Mouse (Mus musculus): Measurements from ENCODE around the gene Zfp36.

DNA sequence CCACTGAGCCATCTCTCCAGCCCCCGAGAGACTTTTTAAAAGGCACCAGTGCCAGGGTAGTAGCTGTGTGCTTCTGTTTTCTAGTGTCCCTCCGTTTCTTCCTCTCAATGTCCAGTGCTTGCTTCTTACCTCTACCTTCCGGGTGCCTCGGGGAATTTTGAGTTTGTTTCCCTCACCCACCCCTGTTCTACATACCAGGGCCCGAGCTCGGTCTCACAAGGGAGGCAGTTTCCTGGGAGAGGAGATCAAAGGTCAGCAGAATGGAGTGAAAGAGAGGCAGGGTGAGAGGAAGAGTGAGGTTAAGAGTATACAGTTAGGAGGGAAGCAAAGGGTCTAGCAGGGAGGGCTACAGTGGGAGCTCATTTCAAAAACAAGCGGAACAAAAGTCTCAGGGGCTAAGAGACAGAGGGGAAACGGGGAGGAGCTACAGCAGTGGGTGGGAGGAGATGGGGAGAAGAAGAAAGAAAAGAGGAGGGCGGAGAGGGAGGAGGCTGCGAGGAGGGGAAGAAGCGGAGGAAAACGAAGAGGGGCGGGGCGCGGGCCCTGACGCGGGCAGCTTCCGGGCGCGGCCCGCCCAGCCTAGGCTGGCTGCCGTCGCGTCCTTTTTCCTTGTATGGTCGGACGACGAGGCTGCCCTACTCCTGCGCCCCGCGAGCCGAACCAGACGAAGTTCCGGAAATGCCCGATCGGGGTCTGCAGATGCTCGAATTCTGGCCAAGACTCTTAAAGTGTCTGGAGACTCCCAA lies 4.7 kb downstream of the Zfp36 start:
- no peak for TF ChIP-seq CTCF (IDR thresholded peaks at IDR 0.05; ENCODE audit: extremely low read depth, insufficient read depth, insufficient read length, insufficient replicate concordance)
- peak; percentile 53; the same call in 1 of the 2 replicates for TF ChIP-seq POLR2A (IDR thresholded peaks at IDR 0.05; ENCODE audit: low read depth, low read length)
